Mouse (Mus musculus): ENCODE data around the gene Msh5. TPM values are rescaled to one million over a fixed set of nuclear protein-coding genes. Genes with fewer than 3 reads are reported as not detected.
A peak's percentile ranks its signal among the peaks of the same experiment; 100 is the strongest.
"Not testable (repeated sequence)": the region's sequence is repeated elsewhere in the genome, so short reads cannot be mapped to it uniquely, and the experiment has no call there.

Gene Msh5
- total RNA-seq, 4 experiments from 2014 or later = 0.73 to 4.0 (median 2.2) TPM

- no peak for DNase-seq
Observed at GRCm38 (mm10) chr17:35022541-35023060, 23.9 kb downstream of the Msh5 start.

GRCm38 (mm10) chr17:35021842-35022477 is 24.6 kb downstream of the Msh5 start:
- no peak for DNase-seq

- peak; percentile 76 for DNase-seq
Observed at GRCm38 (mm10) chr17:35021163-35021808, 25.3 kb downstream of the Msh5 start.

GRCm38 (mm10) chr17:35020551-35020950 is 26.0 kb downstream of the Msh5 start:
- no peak for DNase-seq

- no peak for DNase-seq
Observed at GRCm38 (mm10) chr17:35019894-35020293, 26.7 kb downstream of the Msh5 start.

GRCm38 (mm10) chr17:35018171-35018570 is 28.4 kb downstream of the Msh5 start:
- no peak for DNase-seq

- no peak for DNase-seq
Observed at GRCm38 (mm10) chr17:35017706-35018030, 28.9 kb downstream of the Msh5 start.

GRCm38 (mm10) chr17:35016791-35017705 is 29.5 kb downstream of the Msh5 start:
- no peak for DNase-seq

GRCm38 (mm10) chr17:35016376-35016775 is 30.2 kb downstream of the Msh5 start, which contains the start of gene Vwa7:
Gene Vwa7, plus strand, starts transcription at chr17:35016579.
- DNase-seq = no peak

GRCm38 (mm10) chr17:35015296-35015695 is 31.2 kb downstream of the Msh5 start:
- DNase-seq = no peak

GRCm38 (mm10) chr17:35013221-35013620 is 33.3 kb downstream of the Msh5 start:
- DNase-seq = no peak

- DNase-seq = no peak
Observed at GRCm38 (mm10) chr17:35012430-35012829, 34.1 kb downstream of the Msh5 start.

GRCm38 (mm10) chr17:35011440-35011839 is 35.1 kb downstream of the Msh5 start:
- no peak for DNase-seq

GRCm38 (mm10) chr17:35009586-35009985 is 37.0 kb downstream of the Msh5 start:
- DNase-seq = no peak

GRCm38 (mm10) chr17:35007387-35007991 is 39.1 kb downstream of the Msh5 start:
- no peak for DNase-seq

- DNase-seq = not testable (repeated sequence)
Observed at GRCm38 (mm10) chr17:35005902-35006301, 40.6 kb downstream of the Msh5 start.

GRCm38 (mm10) chr17:35005158-35005557 is 41.4 kb downstream of the Msh5 start:
- DNase-seq = no peak

- DNase-seq = no peak
Observed at GRCm38 (mm10) chr17:35004075-35004717, 42.3 kb downstream of the Msh5 start.

GRCm38 (mm10) chr17:35003022-35003838 is 43.3 kb downstream of the Msh5 start:
- no peak for DNase-seq

- DNase-seq = no peak
Observed at GRCm38 (mm10) chr17:35002153-35002865, 44.2 kb downstream of the Msh5 start.

All from adrenal gland, adult 8-10 months (tissue).